Mouse (Mus musculus) adrenal gland, postnatal 36 days (tissue): ENCODE data around the gene Slc29a3. TPM values are rescaled to one million over a fixed set of nuclear protein-coding genes. Genes with fewer than 3 reads are reported as not detected.

ENCODE experiments used
- DNase-seq, 2 experiments: peaks; one replicate each; pipeline ENCODE4 v3.0.0; 2021; ENCODE audit warnings: mixed read lengths in 1 of 2
- total RNA-seq, 2 experiments: library from RNA; stranded (reverse); gene quantifications; 2 replicates each; pipeline ENCODE4 v1.2.3; 2021

Gene Slc29a3
- total RNA-seq, 2 experiments from 2014 or later, result 28.8 to 38.7 TPM

DNA sequence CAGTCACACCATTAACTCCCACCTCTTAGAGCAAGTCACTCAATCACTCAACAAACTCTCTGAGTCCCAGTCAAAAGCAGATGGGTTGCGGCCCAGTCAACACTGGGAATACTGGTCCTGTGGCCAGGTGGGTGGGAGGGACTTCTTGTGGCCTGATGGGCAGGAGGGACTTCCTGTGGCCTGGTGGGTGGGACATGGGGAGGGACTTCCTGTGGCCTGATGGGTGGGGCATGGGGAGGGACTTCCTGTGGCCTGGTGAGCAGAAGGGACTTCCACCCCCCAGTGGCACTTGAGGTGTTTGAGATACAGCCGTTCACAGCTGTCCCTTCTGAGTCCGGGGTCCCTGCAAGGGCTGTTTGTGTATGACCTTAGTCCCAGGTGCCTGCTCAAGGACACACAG lies 84.0 kb downstream of the Slc29a3 start:
- no peak for DNase-seq

Other genes starting within 250 kb of the Slc29a3 start
- 1 to 10 TPM in 1 of 2 experiments, under 1 TPM in 1; 0.79 to 2.0 TPM for gene Cdh23, start 56.3 kb downstream of the Slc29a3 start, total RNA-seq
- gene Unc5b, start 78.8 kb upstream of the Slc29a3 start, total RNA-seq, result 1 to 10 TPM; 5.9 to 8.3 TPM